Mouse (Mus musculus): ENCODE measurements around the gene Ipmk. TPM values are rescaled to one million over a fixed set of nuclear protein-coding genes. Genes with fewer than 3 reads are reported as not detected.

Gene Ipmk
- total and polyA plus RNA-seq, 2 experiments from 2014 or later = 14.4 to 19.0 TPM

- Histone ChIP-seq H3K4me2 (ENCODE audit: low read depth, low read length) (peak overlapping the region; percentile 96), H3K27me3 (ENCODE audit: insufficient read depth, low read length) (no peaks in the 10 kb centered on the region), H3K27ac (peak overlapping the region; percentile 91; the same call in 1 of the 2 replicates), H3K9me3 (ENCODE audit: low read length) (no peaks in the 10 kb centered on the region), H3K4me3 (ENCODE audit: low read length) (peak overlapping the region; percentile 75), H3K9ac (replicated peaks; ENCODE audit: low read length) (peak overlapping the region; percentile 88), H3K36me3 (ENCODE audit: insufficient read depth, low read length) (no peaks in the 10 kb centered on the region), H3K4me1 (ENCODE audit: insufficient read depth, low read length) (peaks cover 8% of the 10 kb centered on the region)
- WGBS = 19% methylated on average over 16 of the region's 16 CpGs
- DNase-seq (ENCODE audit: low spot score) (no peak), ATAC-seq (no peak)
- TF ChIP-seq CTCF (IDR thresholded peaks at IDR 0.05; ENCODE audit: low read depth) = no peak
Measured at GRCm38 (mm10) chr10:71348637-71349280, 1.2 kb downstream of the Ipmk start.

DNA sequence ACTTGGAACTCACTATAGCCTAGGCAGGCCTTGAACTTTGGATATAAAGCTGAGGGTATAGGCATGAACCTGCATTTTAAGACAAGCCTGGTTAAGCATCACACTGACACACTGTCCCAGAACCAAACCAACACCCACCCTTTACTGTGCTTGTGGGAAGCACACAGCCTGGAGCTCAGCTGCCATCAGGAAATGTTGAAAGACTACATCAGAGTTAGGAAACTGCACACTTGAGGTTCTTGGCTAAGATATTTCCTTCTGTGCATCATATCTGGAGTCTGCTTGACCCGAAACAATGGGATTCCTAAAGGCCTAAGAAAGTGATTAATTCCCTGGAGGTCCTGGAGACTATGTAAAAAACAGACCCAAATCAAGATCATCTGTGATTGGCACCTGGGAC is 1.7 kb downstream of the Ipmk start:
- no peaks in the 10 kb centered on the region for H3K36me3 ChIP-seq (ENCODE audit: insufficient read depth, low read length)
- no peaks in the 10 kb centered on the region for H3K27me3 ChIP-seq (ENCODE audit: insufficient read depth, low read length)
- H3K4me2 ChIP-seq (ENCODE audit: low read depth, low read length) = peak overlapping the region; percentile 96
- 0 out of 2 replicates have a peak overlapping the region, but pooled peaks have one; percentile 88 for H3K9ac ChIP-seq (replicated peaks; ENCODE audit: low read length)
- peak overlapping the region; percentile 91; the same call in 1 of the 2 replicates for H3K27ac ChIP-seq
- H3K4me3 ChIP-seq (ENCODE audit: low read length) = peak overlapping the region; percentile 75
- H3K4me1 ChIP-seq (ENCODE audit: insufficient read depth, low read length) = peaks cover 8% of the 10 kb centered on the region
- DNase-seq (ENCODE audit: low spot score) = no peak
- TF ChIP-seq CTCF (IDR thresholded peaks at IDR 0.05; ENCODE audit: low read depth) = no peak
- 86% methylated on average over 1 of the region's 1 CpGs for WGBS
- no peak for ATAC-seq
- no peaks in the 10 kb centered on the region for H3K9me3 ChIP-seq (ENCODE audit: low read length)

DNA sequence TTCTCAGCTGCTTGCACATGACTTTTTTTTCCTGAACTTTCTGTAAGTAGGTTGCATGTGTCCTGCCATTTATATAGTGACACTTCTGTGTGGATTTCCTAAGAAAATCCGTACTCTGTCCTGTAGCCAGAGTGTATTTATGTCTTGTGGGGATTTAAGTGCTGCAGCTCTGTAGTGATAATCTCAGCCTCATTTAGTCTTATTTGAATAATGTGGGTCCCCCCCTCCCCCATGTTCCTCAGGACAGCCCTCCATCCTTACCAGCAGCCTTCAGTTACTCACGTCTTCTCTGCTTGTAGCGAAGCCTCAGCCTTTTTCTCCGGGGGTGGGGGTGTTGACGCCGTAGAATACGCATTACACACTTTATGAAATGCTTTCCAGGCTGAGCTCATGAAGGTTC is 3.7 kb downstream of the Ipmk start:
- TF ChIP-seq CTCF (IDR thresholded peaks at IDR 0.05; ENCODE audit: low read depth) = no peak
- Histone ChIP-seq H3K4me3 (ENCODE audit: low read length) (no peak overlapping the region), H3K9me3 (ENCODE audit: low read length) (no peaks in the 10 kb centered on the region), H3K36me3 (ENCODE audit: insufficient read depth, low read length) (no peaks in the 10 kb centered on the region), H3K27me3 (ENCODE audit: insufficient read depth, low read length) (no peaks in the 10 kb centered on the region), H3K4me1 (ENCODE audit: insufficient read depth, low read length) (peaks cover 8% of the 10 kb centered on the region), H3K27ac (no peak overlapping the region), H3K9ac (replicated peaks; ENCODE audit: low read length) (no peak overlapping the region), H3K4me2 (ENCODE audit: low read depth, low read length) (no peak overlapping the region)
- WGBS = 92% methylated on average over 7 of the region's 7 CpGs
- no peak for ATAC-seq
- no peak for DNase-seq (ENCODE audit: low spot score)

- WGBS = 78% methylated on average over 9 of the region's 9 CpGs
- Histone ChIP-seq H3K4me3 (ENCODE audit: low read length) (no peak overlapping the region), H3K4me2 (ENCODE audit: low read depth, low read length) (no peak overlapping the region), H3K36me3 (ENCODE audit: insufficient read depth, low read length) (no peaks in the 10 kb centered on the region), H3K4me1 (ENCODE audit: insufficient read depth, low read length) (peaks cover 5% of the 10 kb centered on the region), H3K9ac (replicated peaks; ENCODE audit: low read length) (no peak overlapping the region), H3K27ac (no peak overlapping the region), H3K27me3 (ENCODE audit: insufficient read depth, low read length) (no peaks in the 10 kb centered on the region), H3K9me3 (ENCODE audit: low read length) (no peaks in the 10 kb centered on the region)
- no peak for TF ChIP-seq CTCF (IDR thresholded peaks at IDR 0.05; ENCODE audit: low read depth)
- DNase-seq (ENCODE audit: low spot score) = no peak
- no peak for ATAC-seq
Measured at GRCm38 (mm10) chr10:71353850-71354249, 6.3 kb downstream of the Ipmk start.

DNA sequence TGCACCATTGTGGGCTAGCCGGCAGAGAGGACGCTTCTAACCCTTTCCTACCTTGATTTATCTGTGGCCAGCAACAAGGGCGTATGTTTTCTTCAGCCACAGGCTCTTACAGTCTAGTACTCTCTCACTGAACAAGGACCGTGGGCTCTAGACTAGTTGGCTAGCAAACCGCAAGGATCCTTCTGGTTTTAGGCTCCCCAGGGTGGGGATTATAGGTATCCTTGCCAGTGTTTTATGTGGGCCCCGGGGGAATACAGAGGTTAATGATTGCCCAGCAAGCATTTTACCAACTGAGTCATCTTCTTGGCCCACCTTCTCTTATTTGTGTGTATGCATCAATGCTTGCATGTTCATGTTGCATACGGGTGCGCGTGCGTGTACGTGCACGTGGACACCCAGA is 7.4 kb downstream of the Ipmk start:
- no peaks in the 10 kb centered on the region for H3K4me1 ChIP-seq (ENCODE audit: insufficient read depth, low read length)
- WGBS = 92% methylated on average over 12 of the region's 12 CpGs
- no peaks in the 10 kb centered on the region for H3K27me3 ChIP-seq (ENCODE audit: insufficient read depth, low read length)
- no peak overlapping the region for H3K4me2 ChIP-seq (ENCODE audit: low read depth, low read length)
- no peaks in the 10 kb centered on the region for H3K9me3 ChIP-seq (ENCODE audit: low read length)
- H3K36me3 ChIP-seq (ENCODE audit: insufficient read depth, low read length) = no peaks in the 10 kb centered on the region
- H3K4me3 ChIP-seq (ENCODE audit: low read length) = no peak overlapping the region
- no peak for TF ChIP-seq CTCF (IDR thresholded peaks at IDR 0.05; ENCODE audit: low read depth)
- no peak for DNase-seq (ENCODE audit: low spot score)
- no peak for ATAC-seq
- H3K9ac ChIP-seq (replicated peaks; ENCODE audit: low read length) = no peak overlapping the region
- no peak overlapping the region for H3K27ac ChIP-seq

- no peaks in the 10 kb centered on the region; the same call in 1 of the 2 replicates for H3K36me3 ChIP-seq (ENCODE audit: insufficient read depth, low read length)
- H3K4me2 ChIP-seq (ENCODE audit: low read depth, low read length) = no peak overlapping the region
- H3K4me3 ChIP-seq (ENCODE audit: low read length) = no peak overlapping the region
- peaks cover 7% of the 10 kb centered on the region; the same call in 1 of the 2 replicates for H3K4me1 ChIP-seq (ENCODE audit: insufficient read depth, low read length)
- DNase-seq (ENCODE audit: low spot score) (peak; percentile 31), ATAC-seq (no peak)
- H3K9ac ChIP-seq (replicated peaks; ENCODE audit: low read length) = no peak overlapping the region
- H3K27me3 ChIP-seq (ENCODE audit: insufficient read depth, low read length) = no peaks in the 10 kb centered on the region
- no peak for TF ChIP-seq CTCF (IDR thresholded peaks at IDR 0.05; ENCODE audit: low read depth)
- no peak overlapping the region for H3K27ac ChIP-seq
- 72% methylated on average over 7 of the region's 7 CpGs for WGBS
- no peaks in the 10 kb centered on the region for H3K9me3 ChIP-seq (ENCODE audit: low read length)
Measured at GRCm38 (mm10) chr10:71361044-71361443, 13.5 kb downstream of the Ipmk start.

All from hindbrain, postnatal 0 days (tissue).